Mouse (Mus musculus) CD4-positive, CD25-positive, alpha-beta regulatory T cell, adult 2 months (primary cell): ENCODE data around the gene Cd248.

Source experiments
- DNase-seq: peaks from one replicate; pipeline ENCODE4 v3.0.0-alpha.2; 2012; ENCODE audit warnings: low read depth, low spot score

The Cd248 gene

GRCm38 (mm10) chr19:5052166-5052822, 15.6 kb upstream of the Cd248 start:
- DNase-seq = no peak

GRCm38 (mm10) chr19:5052853-5053252, 15.0 kb upstream of the Cd248 start:
- DNase-seq = no peak

GRCm38 (mm10) chr19:5053909-5054308, 14.0 kb upstream of the Cd248 start:
- DNase-seq = peak; percentile 71

- peak; percentile 58 for DNase-seq
These were observed 11.6 kb upstream of the Cd248 start for GRCm38 (mm10) chr19:5056251-5056650.

- no peak for DNase-seq
These were observed 9.8 kb upstream of the Cd248 start for GRCm38 (mm10) chr19:5057876-5058775.

GRCm38 (mm10) chr19:5058801-5059771, 8.8 kb upstream of the Cd248 start:
- DNase-seq = peak; percentile 41

- DNase-seq = peak; percentile 40
These were observed 7.2 kb upstream of the Cd248 start for GRCm38 (mm10) chr19:5060365-5061330.

- DNase-seq = no peak
These were observed 5.8 kb upstream of the Cd248 start for GRCm38 (mm10) chr19:5062041-5062440.

GRCm38 (mm10) chr19:5062446-5062845, 5.4 kb upstream of the Cd248 start:
- no peak for DNase-seq

- DNase-seq = no peak
These were observed 2.8 kb upstream of the Cd248 start for GRCm38 (mm10) chr19:5065104-5065503.

GRCm38 (mm10) chr19:5067040-5067799, 658 bp upstream of the Cd248 start:
- DNase-seq = peak; percentile 24

- no peak for DNase-seq
These were observed 824 bp downstream of the Cd248 start for GRCm38 (mm10) chr19:5068570-5069234.

GRCm38 (mm10) chr19:5069486-5069885, 1.6 kb downstream of the Cd248 start:
- no peak for DNase-seq

- no peak for DNase-seq
These were observed 2.1 kb downstream of the Cd248 start for GRCm38 (mm10) chr19:5069978-5070377.

GRCm38 (mm10) chr19:5071077-5071476, 3.2 kb downstream of the Cd248 start:
- no peak for DNase-seq

- DNase-seq = peak; percentile 85
These were observed 3.9 kb downstream of the Cd248 start for GRCm38 (mm10) chr19:5071545-5072369.

GRCm38 (mm10) chr19:5072389-5073019, 4.6 kb downstream of the Cd248 start:
- peak; percentile 37 for DNase-seq

GRCm38 (mm10) chr19:5073028-5073427, 5.2 kb downstream of the Cd248 start:
- peak; percentile 83 for DNase-seq
